Mouse (Mus musculus) bone marrow, adult 2 months (tissue): ENCODE results near the gene Ift81.

Source experiments
- CTCF ChIP-seq: fragments of 200-500 bp; IDR thresholded peaks from 2 replicates; pipeline ENCODE4 v1.5.1; 2011; ENCODE audit warnings: low read length, control low read depth; ENCODE audit not compliant: control insufficient read depth, insufficient read depth
- POLR2A ChIP-seq: fragments of 200-500 bp; IDR thresholded peaks from 2 replicates; pipeline ENCODE4 v1.6.1; 2011; ENCODE audit warnings: low read depth, mild to moderate bottlenecking, control low read depth, low read length, borderline replicate concordance; ENCODE audit not compliant: control insufficient read depth

- no peak for TF ChIP-seq CTCF
- no peak for TF ChIP-seq POLR2A
These were observed 29.4 kb upstream of the Ift81 start, which contains the start of gene P2rx7 for GRCm38 (mm10) chr5:122643701-122644100.
